Mouse (Mus musculus) ES-E14 (cell line): ENCODE data around the gene Tra2a. TPM values are rescaled to one million over a fixed set of nuclear protein-coding genes. Genes with fewer than 3 reads are reported as not detected.

Experiments used
- DNase-seq: peaks from one replicate; pipeline ENCODE4 v3.0.0-alpha.2; 2013; ENCODE audit warnings: low read depth, low spot score
- H3K27ac ChIP-seq: 2 replicates; pipeline ENCODE4 v1.5.1; 2012; ENCODE audit warnings: low read depth, mild to moderate bottlenecking, low read length, moderate library complexity, mixed read lengths; ENCODE audit not compliant: poor library complexity, insufficient read depth, severe bottlenecking
- H3K36me3 ChIP-seq: 2 replicates; pipeline ENCODE4 v1.6.1; 2012; ENCODE audit warnings: mild to moderate bottlenecking, low read length, moderate library complexity, mixed read lengths; ENCODE audit not compliant: control insufficient read depth, poor library complexity, insufficient read depth, severe bottlenecking
- H3K4me1 ChIP-seq, 2 experiments: fragments of 150-350 bp in 1 of 2; sonication (generic) in 1 of 2; 2 replicates each; pipeline ENCODE4 v1.6.1; 2012; ENCODE audit warnings: low read length in 2 of 2, mild to moderate bottlenecking in 1 of 2, mixed read lengths in 1 of 2; ENCODE audit not compliant: control insufficient read depth in 2 of 2, insufficient read depth in 2 of 2, poor library complexity in 1 of 2
- H3K4me3 ChIP-seq, 2 experiments: fragments of 150-350 bp in 1 of 2; sonication (generic) in 1 of 2; 2 replicates each; pipeline ENCODE4 v1.5.1; 2012; ENCODE audit warnings: low read length in 2 of 2, low read depth in 1 of 2, mild to moderate bottlenecking in 1 of 2, mixed read lengths in 1 of 2; ENCODE audit not compliant: insufficient read depth in 1 of 2, poor library complexity in 1 of 2, severe bottlenecking in 1 of 2
- H3K9ac ChIP-seq: 2 replicates; pipeline ENCODE4 v1.6.1; 2012; ENCODE audit warnings: low read depth, mild to moderate bottlenecking, low read length, mixed read lengths; ENCODE audit not compliant: poor library complexity, insufficient read depth, severe bottlenecking
- H3K9me3 ChIP-seq: fragments of 150-350 bp; sonication (generic); 2 replicates; pipeline ENCODE4 v1.6.1; 2012; ENCODE audit warnings: low read depth, mild to moderate bottlenecking, low read length; ENCODE audit not compliant: control insufficient read depth, insufficient read depth
- CHD2 ChIP-seq: IDR thresholded peaks from 2 replicates; pipeline ENCODE4 v1.6.1; 2014; ENCODE audit warnings: mild to moderate bottlenecking, low read depth, low read length, inconsistent platforms
- HCFC1 ChIP-seq: IDR thresholded peaks from 2 replicates; pipeline ENCODE4 v1.6.1; 2012; ENCODE audit warnings: low read length, inconsistent platforms, borderline replicate concordance; ENCODE audit not compliant: insufficient read depth
- MAFK ChIP-seq: IDR thresholded peaks from 2 replicates; pipeline ENCODE4 v1.6.1; 2014; ENCODE audit warnings: mild to moderate bottlenecking, low read depth, low read length, inconsistent platforms; ENCODE audit not compliant: insufficient read depth
- ZC3H11A ChIP-seq: IDR thresholded peaks from 2 replicates; pipeline ENCODE4 v1.6.1; 2012; ENCODE audit warnings: low read depth, mild to moderate bottlenecking, inconsistent platforms, low read length, borderline replicate concordance
- ZNF384 ChIP-seq: IDR thresholded peaks from 2 replicates; pipeline ENCODE4 v1.6.1; 2012; ENCODE audit warnings: low read depth, low read length, inconsistent platforms
- in situ Hi-C, 2 experiments: fragments of 600-800 bp; cut with MboI; formaldehyde crosslinking; loops; one replicate each; pipeline ENCODE4 v1.15.1; 2025; ENCODE audit warnings: low sequenced_read_pairs in 2 of 2, inconsistent platforms in 1 of 2; ENCODE audit not compliant: unreplicated experiment in 2 of 2
- total RNA-seq: library from RNA; depleted of rRNA; stranded (reverse); fragments of 300-350 nt; gene quantifications from 2 replicates; pipeline ENCODE4 v1.2.3, GENCODE M21; 2012

The Tra2a gene
- total RNA-seq, 1 experiment, result 136 TPM

DNA sequence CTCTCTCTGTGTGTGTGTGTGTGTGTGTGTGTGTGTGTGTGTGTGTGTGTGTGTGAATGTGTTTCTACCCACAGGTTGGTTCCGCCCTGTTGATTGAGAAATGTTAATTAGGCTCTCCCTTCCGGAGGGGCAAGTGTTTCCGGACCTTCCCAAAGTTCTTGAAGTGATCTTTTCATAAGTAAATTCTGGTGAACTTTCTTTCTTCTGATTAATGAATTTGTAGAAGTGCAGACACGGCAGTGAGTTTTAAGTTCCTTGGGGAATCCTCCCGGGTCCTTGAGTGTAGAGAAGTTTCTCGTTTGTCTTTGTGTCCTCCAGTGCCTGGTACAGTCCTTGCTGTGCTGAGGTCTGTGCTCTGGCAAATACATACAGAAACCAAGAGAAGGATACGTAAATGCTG lies 11.5 kb upstream of the Tra2a start:
- H3K9ac ChIP-seq, result no peak overlapping the region
- peaks cover 15% of the 10 kb centered on the region for H3K9me3 ChIP-seq
- peaks cover 8% of the 10 kb centered on the region; the same call in 1 of the 2 replicates for H3K36me3 ChIP-seq
- no peak for DNase-seq
- peak overlapping the region; percentile 98; the same call in 1 of the 2 replicates for H3K27ac ChIP-seq
- in situ Hi-C loops, result no loop called here
- H3K4me3 ChIP-seq, result no peak overlapping the region
- TF ChIP-seq ZNF384 (no peak), MAFK (no peak), HCFC1 (no peak), CHD2 (no peak), ZC3H11A (no peak)
- peaks cover 0 to 8% of the 10 kb centered on the region in 2 experiments; a peak in 2 of 4 replicates for H3K4me1 ChIP-seq

DNA sequence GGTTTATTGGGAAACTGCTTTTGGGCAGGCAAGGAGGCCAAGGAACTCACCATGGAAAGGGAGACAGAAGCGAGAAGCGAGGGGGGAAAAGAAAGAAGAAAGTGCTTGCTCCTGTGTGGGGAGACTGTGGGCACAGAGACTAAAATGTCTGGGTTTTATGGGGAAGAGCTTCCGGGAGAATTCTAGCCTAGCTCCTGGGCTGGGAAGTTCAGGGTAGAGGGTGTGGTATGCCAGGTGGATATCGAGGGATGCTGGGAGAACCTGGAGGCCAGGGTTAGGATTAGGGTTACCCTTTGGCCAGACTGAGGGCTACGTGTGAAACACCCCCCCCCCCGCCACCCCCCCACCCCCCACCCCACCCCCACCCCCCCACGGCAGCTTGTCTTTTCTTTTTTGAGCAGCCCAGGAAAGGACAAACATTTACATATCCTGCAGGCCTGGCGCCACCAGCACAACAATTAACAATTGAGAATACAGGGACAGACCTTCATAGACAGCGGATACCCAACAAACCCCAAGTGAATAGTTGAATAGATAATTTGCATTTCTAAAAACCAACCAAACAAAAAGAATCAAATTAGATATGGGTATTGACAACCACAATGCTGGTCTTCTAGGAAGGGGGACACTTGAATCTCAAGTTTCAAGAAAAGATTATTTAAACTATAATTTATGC lies 10.7 kb upstream of the Tra2a start:
- H3K4me1 ChIP-seq, result peaks cover 3 to 8% of the 10 kb centered on the region in 2 experiments; a peak in 3 of 4 replicates
- peak overlapping the region; percentile 98 for H3K27ac ChIP-seq
- TF ChIP-seq HCFC1 (no peak), ZNF384 (no peak), MAFK (no peak), CHD2 (no peak), ZC3H11A (no peak)
- H3K4me3 ChIP-seq, result peak overlapping the region in 1 of 2 experiments; percentile 3; a peak in 1 of 4 replicates
- no peak overlapping the region for H3K9ac ChIP-seq
- DNase-seq, result no peak
- H3K9me3 ChIP-seq, result peaks cover 14% of the 10 kb centered on the region
- in situ Hi-C loops, result no loop called here
- peaks cover 8% of the 10 kb centered on the region; the same call in 1 of the 2 replicates for H3K36me3 ChIP-seq

DNA sequence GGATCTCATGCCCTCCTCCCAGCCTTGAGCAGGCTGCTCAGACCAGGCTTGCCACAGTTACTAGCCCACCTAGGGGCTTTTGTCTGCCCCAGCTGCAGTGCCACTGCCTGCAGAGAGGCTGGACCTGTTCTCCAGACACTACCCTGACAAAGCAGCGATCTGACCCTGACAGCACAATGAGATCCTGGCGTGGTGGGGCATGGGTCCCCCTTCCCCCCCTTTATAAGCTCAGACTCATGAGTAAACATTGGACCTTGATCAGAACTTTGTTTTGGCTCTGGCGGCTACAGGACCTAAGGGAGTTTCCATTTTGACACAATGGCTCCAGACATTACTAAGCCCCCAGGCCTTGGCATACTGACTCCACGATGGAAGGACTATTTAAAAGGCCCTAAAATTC lies 10.1 kb upstream of the Tra2a start:
- TF ChIP-seq CHD2 (no peak), ZNF384 (no peak), HCFC1 (no peak), MAFK (no peak), ZC3H11A (no peak)
- H3K27ac ChIP-seq, result peak overlapping the region; percentile 98
- peak overlapping the region in 1 of 2 experiments; percentile 3; a peak in 1 of 4 replicates for H3K4me3 ChIP-seq
- peak overlapping the region; percentile 18; the same call in 1 of the 2 replicates for H3K9ac ChIP-seq
- peaks cover 3 to 8% of the 10 kb centered on the region in 2 experiments; a peak in 3 of 4 replicates for H3K4me1 ChIP-seq
- H3K36me3 ChIP-seq, result peaks cover 8% of the 10 kb centered on the region; the same call in 1 of the 2 replicates
- DNase-seq, result no peak
- in situ Hi-C loops, result no loop called here
- H3K9me3 ChIP-seq, result peaks cover 11% of the 10 kb centered on the region

DNA sequence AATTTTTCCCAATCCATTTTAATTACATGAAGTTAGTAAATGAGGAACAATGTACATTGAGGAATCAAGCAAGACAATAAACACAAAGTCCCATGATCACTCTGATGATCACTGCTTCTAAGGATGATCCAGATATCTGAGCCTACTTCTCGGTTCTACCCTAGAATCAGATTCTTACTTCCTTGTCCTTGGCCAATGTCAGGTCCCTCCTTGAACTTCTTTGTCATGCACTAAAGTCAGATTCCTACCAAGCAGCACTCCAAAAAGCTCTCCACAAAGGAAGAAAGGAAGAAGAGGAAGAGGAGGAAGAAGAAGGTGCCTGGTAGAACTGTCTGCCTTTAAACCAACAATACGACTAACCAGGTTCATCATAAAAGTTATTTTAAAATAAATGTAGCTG lies 9.0 kb upstream of the Tra2a start:
- H3K9ac ChIP-seq, result no peak overlapping the region

More for the DNA sequence above, 9.0 kb upstream of the Tra2a start:
- in situ Hi-C loops, result no loop called here
- DNase-seq, result no peak
- Histone ChIP-seq H3K27ac (peak overlapping the region; percentile 26; the same call in 1 of the 2 replicates), H3K4me1 (peaks cover 3 to 8% of the 10 kb centered on the region in 2 experiments; a peak in 3 of 4 replicates), H3K9me3 (peaks cover 7% of the 10 kb centered on the region; the same call in 1 of the 2 replicates), H3K36me3 (peaks cover 6% of the 10 kb centered on the region; the same call in 1 of the 2 replicates), H3K4me3 (no peak overlapping the region)
- TF ChIP-seq ZNF384 (no peak), HCFC1 (no peak), ZC3H11A (no peak), CHD2 (no peak)
